In the genomic region with DNA sequence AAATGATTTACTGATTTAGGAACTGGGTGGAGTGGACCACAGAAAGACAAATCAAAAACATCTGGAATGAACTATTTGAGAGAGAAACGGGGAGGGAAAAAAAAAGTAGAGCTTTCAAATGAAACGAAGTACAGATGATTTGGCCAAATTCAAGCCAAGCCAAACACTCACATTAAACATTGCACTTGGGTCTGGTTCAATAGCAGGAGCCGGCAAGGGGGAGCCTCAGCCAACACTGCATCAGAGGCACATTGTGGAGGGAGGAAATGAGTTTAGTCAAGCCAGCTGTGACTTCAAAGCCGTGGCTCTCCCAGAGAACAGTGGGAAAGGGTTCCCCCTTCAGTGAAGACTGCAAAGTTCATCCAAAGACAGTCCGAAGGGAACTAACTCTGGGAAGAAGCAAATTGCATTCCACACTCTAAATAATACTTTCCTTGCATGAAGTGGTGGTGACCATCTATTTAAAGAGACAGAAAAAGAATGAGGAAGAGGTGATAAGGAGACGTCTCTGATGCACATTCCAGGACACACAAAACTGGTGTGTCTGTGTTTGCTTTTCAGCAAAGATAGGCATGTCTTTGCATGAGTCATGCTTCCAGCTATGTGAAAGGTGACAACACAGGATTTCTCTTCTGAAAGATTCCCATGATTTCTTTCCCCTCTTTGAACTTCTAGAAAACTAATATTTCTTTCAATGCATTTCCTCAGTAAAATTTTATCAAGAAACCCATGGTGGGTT, we compare ENCODE assay signal across 7 mouse cellular contexts.
DNase-seq lines count a peak whose midpoint lies in the region; ATAC-seq lines count a peak whose summit lies in the region.

No protein-coding gene starts in this region.

- H3K9me3 ChIP-seq in hindbrain, embryonic 16.5 days (ENCODE audit: control insufficient read depth, low read length) = no peaks in the 10 kb centered on the region

- no peaks in the 10 kb centered on the region for H3K36me3 ChIP-seq in hindbrain, embryonic 16.5 days (ENCODE audit: control insufficient read depth, insufficient read depth, low read length)

- ATAC-seq in hindbrain, embryonic 16.5 days = peak; percentile 72
- no peak for ATAC-seq in erythroblast, adult 5-6 weeks (replicated peaks; ENCODE audit: low FRiP score, poor library complexity, severe bottlenecking)

- H3K4me2 ChIP-seq in hindbrain, embryonic 16.5 days (ENCODE audit: low read length) = no peak overlapping the region

- H3K4me1 ChIP-seq in hindbrain, embryonic 16.5 days (ENCODE audit: control insufficient read depth, insufficient read depth, low read depth, low read length) = no peaks in the 10 kb centered on the region

- H3K4me3 ChIP-seq in hindbrain, embryonic 16.5 days (ENCODE audit: low read length) = no peak overlapping the region

- no peaks in the 10 kb centered on the region for H3K27me3 ChIP-seq in hindbrain, embryonic 16.5 days (replicated peaks; ENCODE audit: control insufficient read depth, insufficient read depth, low read length)

- DNase-seq in Muller cell, postnatal 12 days (ENCODE audit: inconsistent ontology term) = peak; percentile 79
- DNase-seq in adrenal gland, adult 8-10 months = peak; percentile 13
- DNase-seq in frontal cortex, postnatal 36 days (ENCODE audit: low spot score in 2 of 2) = peak; percentile 6 to 26
- peak; percentile 55 for DNase-seq in left cerebral cortex, postnatal 4 days
- DNase-seq in right cerebral cortex, adult 2 months (ENCODE audit: low spot score in 2 of 2) = peak; percentile 8

- intact Hi-C loops in left cerebral cortex, postnatal 4 days (cut with DNase I) = no loop called here

- no peak overlapping the region for H3K27ac ChIP-seq in hindbrain, embryonic 16.5 days (ENCODE audit: low read depth, low read length)

- no peak overlapping the region for H3K9ac ChIP-seq in hindbrain, embryonic 16.5 days (ENCODE audit: low read depth, low read length)

- WGBS in hindbrain, embryonic 16.5 days = 38% methylated on average over 6 of the region's 6 CpGs

Comparison
In these comparisons a context has a peak if more than half of its experiments do, and no peak if none do; other contexts are left out.
1. DNase-seq: peak in every context shown above with its lines; median percentile 79 in Muller cell, postnatal 12 days; 55 in left cerebral cortex, postnatal 4 days; 16 in frontal cortex, postnatal 36 days; 13 in adrenal gland, adult 8-10 months; 8 in right cerebral cortex, adult 2 months.